Mouse (Mus musculus) brain, embryonic 14.5 days (tissue): ENCODE data around the gene Lmtk2.
A peak's percentile ranks its signal among the peaks of the same experiment; 100 is the strongest.

Source experiments
- CTCF ChIP-seq: fragments of 200-500 bp; IDR thresholded peaks from 2 replicates; pipeline ENCODE4 v1.5.1; 2012; ENCODE audit warnings: inconsistent platforms, mild to moderate bottlenecking, moderate library complexity, borderline replicate concordance; ENCODE audit not compliant: insufficient read depth, insufficient read length; ENCODE audit errors: extremely low read depth
- POLR2A ChIP-seq: fragments of 200-500 bp; IDR thresholded peaks from 2 replicates; pipeline ENCODE4 v1.6.1; 2012; ENCODE audit warnings: mild to moderate bottlenecking, inconsistent platforms, borderline replicate concordance; ENCODE audit not compliant: poor library complexity, insufficient read depth, insufficient read length, severe bottlenecking; ENCODE audit errors: extremely low read depth

- peak; percentile 83 for TF ChIP-seq CTCF
- TF ChIP-seq POLR2A: peak; percentile 98
Observed at GRCm38 (mm10) chr5:144100149-144100935, at the start of gene Lmtk2.
